Mouse (Mus musculus): Measurements from ENCODE around the gene Tns1.

- TF ChIP-seq E2F4 (IDR thresholded peaks at IDR 0.05; ENCODE audit: insufficient read depth) (no peak), POLR2A (IDR thresholded peaks at IDR 0.05; ENCODE audit: insufficient read length, low read depth) (no peak), POLR2AphosphoS2 (IDR thresholded peaks at IDR 0.05; ENCODE audit: insufficient read length, low read depth) (no peak), MAX (IDR thresholded peaks at IDR 0.05; ENCODE audit: low read depth) (no peak), CEBPB (IDR thresholded peaks at IDR 0.05; ENCODE audit: insufficient read depth, poor library complexity, severe bottlenecking) (no peak), USF1 (IDR thresholded peaks at IDR 0.05; ENCODE audit: low read depth) (no peak), MYOG (IDR thresholded peaks at IDR 0.05; ENCODE audit: control insufficient read depth in 1 of 3, insufficient read depth in 1 of 3, insufficient read length in 2 of 3, low read depth in 2 of 3) (no peak)
These were observed 145.0 kb downstream of the Tns1 start for GRCm38 (mm10) chr1:73979214-73979613.
